Mouse (Mus musculus): ENCODE data around the gene Prrx2.

The Prrx2 gene

GRCm38 (mm10) chr2:30834373-30835022, at the start of gene Prrx2:
Gene Prrx2, plus strand, starts transcription at chr2:30834972.
- no peak for DNase-seq (ENCODE audit: low read depth)

- no peak for DNase-seq (ENCODE audit: low read depth)
These were observed 47.3 kb upstream of the Prrx2 start for GRCm38 (mm10) chr2:30787466-30787865.

- DNase-seq (ENCODE audit: low read depth) = no peak
These were observed 42.7 kb upstream of the Prrx2 start for GRCm38 (mm10) chr2:30792061-30792460.

- DNase-seq (ENCODE audit: low read depth) = peak; percentile 94
These were observed 40.3 kb upstream of the Prrx2 start for GRCm38 (mm10) chr2:30794179-30795108.

GRCm38 (mm10) chr2:30795271-30795888, 39.4 kb upstream of the Prrx2 start:
- no peak for DNase-seq (ENCODE audit: low read depth)

- DNase-seq (ENCODE audit: low read depth) = no peak
These were observed 38.9 kb upstream of the Prrx2 start for GRCm38 (mm10) chr2:30795889-30796275.

- DNase-seq (ENCODE audit: low read depth) = peak; percentile 91
These were observed 38.4 kb upstream of the Prrx2 start for GRCm38 (mm10) chr2:30796382-30796781.

GRCm38 (mm10) chr2:30799456-30799855, 35.3 kb upstream of the Prrx2 start:
- DNase-seq (ENCODE audit: low read depth) = no peak

GRCm38 (mm10) chr2:30800671-30801066, 34.1 kb upstream of the Prrx2 start:
- no peak for DNase-seq (ENCODE audit: low read depth)

- DNase-seq (ENCODE audit: low read depth) = peak; percentile 58
These were observed 33.5 kb upstream of the Prrx2 start for GRCm38 (mm10) chr2:30801067-30801852.

GRCm38 (mm10) chr2:30803604-30804003, 31.2 kb upstream of the Prrx2 start, which contains the start of gene 1700001O22Rik:
Gene 1700001O22Rik, minus strand, starts transcription at chr2:30803661.
- DNase-seq (ENCODE audit: low read depth) = no peak

- no peak for DNase-seq (ENCODE audit: low read depth)
These were observed 28.8 kb upstream of the Prrx2 start for GRCm38 (mm10) chr2:30805983-30806382.

- DNase-seq (ENCODE audit: low read depth) = no peak
These were observed 27.6 kb upstream of the Prrx2 start for GRCm38 (mm10) chr2:30807147-30807647.

GRCm38 (mm10) chr2:30807648-30808295, 27.0 kb upstream of the Prrx2 start, which contains the start of gene Ntmt1:
Gene Ntmt1, plus strand, starts transcription at chr2:30807826.
- peak; percentile 99 for DNase-seq (ENCODE audit: low read depth)

- no peak for DNase-seq (ENCODE audit: low read depth)
These were observed 26.5 kb upstream of the Prrx2 start for GRCm38 (mm10) chr2:30808296-30808655.

- no peak for DNase-seq (ENCODE audit: low read depth)
These were observed 25.3 kb upstream of the Prrx2 start for GRCm38 (mm10) chr2:30809503-30809902.

GRCm38 (mm10) chr2:30810573-30810972, 24.2 kb upstream of the Prrx2 start:
- DNase-seq (ENCODE audit: low read depth) = no peak

GRCm38 (mm10) chr2:30816383-30816782, 18.4 kb upstream of the Prrx2 start:
- no peak for DNase-seq (ENCODE audit: low read depth)

- no peak for DNase-seq (ENCODE audit: low read depth)
These were observed 14.9 kb upstream of the Prrx2 start for GRCm38 (mm10) chr2:30819873-30820272.

GRCm38 (mm10) chr2:30821073-30821472, 13.7 kb upstream of the Prrx2 start:
- DNase-seq (ENCODE audit: low read depth) = no peak

- DNase-seq (ENCODE audit: low read depth) = no peak
These were observed 12.3 kb upstream of the Prrx2 start for GRCm38 (mm10) chr2:30822460-30822859.
